Mouse (Mus musculus) liver, embryonic 15.5 days (tissue): ENCODE measurements around the gene Psmb8. TPM values are rescaled to one million over a fixed set of nuclear protein-coding genes. Genes with fewer than 3 reads are reported as not detected.

Source experiments
- ATAC-seq: fragments of 200-750 bp; cut with Nextera tagmentation; 2 replicates; pipeline ENCODE4 v1.8.0; 2017; ENCODE audit warnings: moderate number of reproducible peaks, mild to moderate bottlenecking, moderate library complexity; ENCODE audit not compliant: insufficient read depth
- H3K27ac ChIP-seq: fragments of 300-500 bp; sonication (generic); replicated peaks from 2 replicates; pipeline ENCODE4 v1.5.1; 2015; ENCODE audit warnings: mild to moderate bottlenecking, inconsistent platforms
- H3K27me3 ChIP-seq: fragments of 300-500 bp; sonication (generic); 2 replicates; pipeline ENCODE4 v1.6.1; 2015; ENCODE audit warnings: mild to moderate bottlenecking, inconsistent platforms
- H3K36me3 ChIP-seq: fragments of 300-500 bp; sonication (generic); replicated peaks from 2 replicates; pipeline ENCODE4 v1.6.1; 2015; ENCODE audit warnings: moderate library complexity, mild to moderate bottlenecking, inconsistent platforms
- H3K4me1 ChIP-seq: fragments of 300-500 bp; sonication (generic); replicated peaks from 2 replicates; pipeline ENCODE4 v1.6.1; 2015; ENCODE audit warnings: inconsistent platforms
- H3K4me2 ChIP-seq: fragments of 300-500 bp; sonication (generic); 2 replicates; pipeline ENCODE4 v1.6.1; 2015; ENCODE audit warnings: moderate library complexity, mild to moderate bottlenecking, inconsistent platforms
- H3K4me3 ChIP-seq: fragments of 300-500 bp; sonication (generic); replicated peaks from 2 replicates; pipeline ENCODE4 v1.5.1; 2015; ENCODE audit warnings: mild to moderate bottlenecking, inconsistent platforms
- H3K9ac ChIP-seq: fragments of 300-500 bp; sonication (generic); 2 replicates; pipeline ENCODE4 v1.6.1; 2015; ENCODE audit warnings: moderate library complexity, mild to moderate bottlenecking, inconsistent platforms
- H3K9me3 ChIP-seq: fragments of 300-500 bp; sonication (generic); replicated peaks from 2 replicates; pipeline ENCODE4 v1.6.1; 2016; ENCODE audit warnings: inconsistent platforms
- WGBS: fragments of 180-500 bp; shearing (Covaris S2); methylation state at CpG from one replicate; pipeline ENCODE4 v1.1.7; 2015; ENCODE audit warnings: mixed read lengths; ENCODE audit not compliant: insufficient replicate concordance; 5-methylcytosine and 5-hydroxymethylcytosine counted together
- polyA plus RNA-seq: library from polyadenylated mRNA; unstranded; fragments of >200 nt; fragmentation: Nextera tagmentation; extraction: Ambion mirVana; gene quantifications from 2 replicates; pipeline ENCODE4 v1.2.1, GENCODE M21; 2015

Gene Psmb8
- polyA plus RNA-seq, 1 experiment from 2014 or later: 22.8 TPM

DNA sequence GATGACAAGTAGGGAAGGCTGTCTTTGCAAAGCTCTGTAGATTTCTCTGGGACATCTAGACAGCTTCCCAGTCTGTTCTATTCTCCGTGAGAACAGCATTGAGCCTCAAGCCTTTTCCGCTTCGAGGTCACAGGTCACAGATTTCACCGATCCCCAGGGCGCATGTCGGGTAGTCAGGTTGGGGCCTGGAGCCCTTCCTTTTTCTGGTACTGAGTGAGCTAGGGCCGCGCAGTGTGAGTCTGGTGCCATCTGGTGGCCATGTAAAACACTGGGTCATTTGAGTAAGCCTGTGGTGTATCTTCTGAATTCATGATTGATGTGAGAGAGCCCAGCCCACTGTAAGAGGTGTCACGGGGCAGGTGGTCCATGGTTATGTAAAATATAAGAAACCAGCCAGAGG is 37.4 kb downstream of the Psmb8 start:
- H3K4me2 ChIP-seq: no peak overlapping the region
- no peak overlapping the region for H3K9ac ChIP-seq
- WGBS: 14% methylated on average over 9 of the region's 9 CpGs
- ATAC-seq: 0 out of 2 replicates have a peak, but pooled peaks have one; percentile 25
- H3K27ac ChIP-seq: no peak overlapping the region
- H3K4me1 ChIP-seq: 0 out of 2 replicates have a peak, but pooled peaks cover 3% of the 10 kb centered on the region
- peaks cover 3% of the 10 kb centered on the region; the same call in 1 of the 2 replicates for H3K27me3 ChIP-seq
- no peak overlapping the region for H3K4me3 ChIP-seq
- H3K9me3 ChIP-seq: no peaks in the 10 kb centered on the region
- no peaks in the 10 kb centered on the region for H3K36me3 ChIP-seq

DNA sequence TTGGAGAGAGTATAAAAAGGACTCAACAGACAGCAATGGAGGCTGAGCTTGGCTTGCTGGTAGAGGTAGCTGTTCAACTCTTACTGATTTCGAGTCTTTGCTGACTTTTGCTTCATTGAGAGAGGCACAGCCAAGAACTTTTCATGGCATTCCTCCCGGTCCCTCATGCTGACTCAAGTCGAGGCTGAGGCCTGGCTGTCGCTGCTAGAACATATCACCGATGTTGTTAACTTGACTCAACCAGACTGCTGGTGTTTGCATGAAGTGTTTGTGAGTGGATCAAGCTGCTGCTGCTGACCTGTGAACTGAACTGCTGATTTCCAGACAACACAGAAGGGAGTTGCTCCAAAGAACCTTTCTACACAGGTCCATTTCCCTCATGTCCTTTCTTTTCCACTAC is 39.2 kb downstream of the Psmb8 start:
- 62% methylated on average over 5 of the region's 5 CpGs for WGBS
- H3K36me3 ChIP-seq: no peaks in the 10 kb centered on the region
- H3K4me1 ChIP-seq: 0 out of 2 replicates have a peak, but pooled peaks cover 3% of the 10 kb centered on the region
- H3K9ac ChIP-seq: no peak overlapping the region
- no peak overlapping the region for H3K4me3 ChIP-seq
- H3K27me3 ChIP-seq: peaks cover 3% of the 10 kb centered on the region; the same call in 1 of the 2 replicates
- no peak overlapping the region for H3K27ac ChIP-seq
- no peaks in the 10 kb centered on the region for H3K9me3 ChIP-seq
- no peak for ATAC-seq
- H3K4me2 ChIP-seq: no peak overlapping the region

DNA sequence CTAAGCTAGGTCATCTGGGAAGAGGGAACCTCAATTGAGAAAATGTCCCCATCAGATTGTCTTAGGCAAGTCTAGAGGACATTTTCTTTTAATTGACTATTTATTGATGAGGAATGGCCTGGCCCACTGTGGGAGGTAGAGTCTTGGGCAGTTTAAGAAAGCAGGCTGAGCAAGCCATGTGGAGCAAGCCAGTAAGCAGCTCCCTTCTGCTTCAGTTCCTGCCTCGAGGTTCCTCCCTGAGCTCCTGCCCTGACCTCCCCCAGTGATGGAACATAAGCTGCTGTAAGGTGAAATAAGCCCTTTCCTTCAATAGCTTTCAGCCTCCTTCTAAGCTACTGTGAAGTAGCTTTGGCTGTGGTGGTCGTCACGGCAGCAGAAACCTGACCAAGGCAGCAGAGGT is 40.2 kb downstream of the Psmb8 start:
- Histone ChIP-seq H3K36me3 (no peaks in the 10 kb centered on the region), H3K4me2 (no peak overlapping the region), H3K9ac (no peak overlapping the region), H3K4me3 (no peak overlapping the region), H3K27me3 (peaks cover 3% of the 10 kb centered on the region; the same call in 1 of the 2 replicates), H3K4me1 (0 out of 2 replicates have a peak, but pooled peaks cover 3% of the 10 kb centered on the region), H3K9me3 (no peaks in the 10 kb centered on the region), H3K27ac (no peak overlapping the region)
- WGBS: 52% methylated on average over 3 of the region's 3 CpGs
- no peak for ATAC-seq

DNA sequence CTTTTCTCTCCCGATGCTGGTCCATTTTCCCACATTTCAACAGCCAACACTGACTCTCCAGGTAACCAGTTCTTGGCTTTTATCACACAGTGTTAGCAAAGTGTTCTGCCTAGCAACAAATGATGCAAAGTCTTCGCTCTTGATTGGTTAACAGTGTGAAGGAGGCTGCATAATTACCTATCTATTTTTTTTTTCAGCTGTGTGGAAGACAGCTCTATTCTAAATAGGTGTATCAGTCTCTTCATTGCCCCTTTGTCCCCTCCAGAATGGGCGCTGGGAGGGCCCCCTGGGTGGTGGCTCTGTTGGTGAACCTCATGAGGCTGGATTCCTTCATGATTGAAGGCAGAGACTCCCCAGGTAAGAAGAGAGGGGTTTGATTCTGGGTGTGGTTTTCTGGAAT is 41.2 kb downstream of the Psmb8 start, which contains the start of gene H2-Ob:
Gene H2-Ob (plus strand): TSS at position 198 of the 400 bp plus-strand sequence.
- Histone ChIP-seq H3K9ac (no peak within 1 kb of the TSS), H3K36me3 (no peaks in the 10 kb centered on the region), H3K9me3 (no peaks in the 10 kb centered on the region), H3K4me2 (peak within 1 kb of the TSS; percentile 39), H3K27ac (peak within 1 kb of the TSS; percentile 48), H3K27me3 (peaks cover 3% of the 10 kb centered on the region; the same call in 1 of the 2 replicates), H3K4me1 (0 out of 2 replicates have a peak, but pooled peaks cover 3% of the 10 kb centered on the region), H3K4me3 (no peak within 1 kb of the TSS)
- WGBS: 37% methylated on average over 3 of the region's 3 CpGs
- ATAC-seq: no peak

- no peak overlapping the region for H3K4me3 ChIP-seq
- H3K9me3 ChIP-seq: no peaks in the 10 kb centered on the region
- peak overlapping the region; percentile 39 for H3K4me2 ChIP-seq
- no peak overlapping the region for H3K9ac ChIP-seq
- peaks cover 7% of the 10 kb centered on the region; the same call in 1 of the 2 replicates for H3K27me3 ChIP-seq
- no peaks in the 10 kb centered on the region for H3K36me3 ChIP-seq
- ATAC-seq: no peak
- H3K4me1 ChIP-seq: 0 out of 2 replicates have a peak, but pooled peaks cover 3% of the 10 kb centered on the region
- WGBS: 7% methylated on average over 10 of the region's 10 CpGs
- peak overlapping the region; percentile 48 for H3K27ac ChIP-seq
Measured at GRCm38 (mm10) chr17:34239601-34240041, 42.1 kb downstream of the Psmb8 start.

- no peaks in the 10 kb centered on the region for H3K36me3 ChIP-seq
- H3K27me3 ChIP-seq: peaks cover 7% of the 10 kb centered on the region; the same call in 1 of the 2 replicates
- no peak overlapping the region for H3K4me3 ChIP-seq
- WGBS: 30% methylated on average over 3 of the region's 3 CpGs
- no peak overlapping the region for H3K4me2 ChIP-seq
- ATAC-seq: no peak
- 0 out of 2 replicates have a peak, but pooled peaks cover 3% of the 10 kb centered on the region for H3K4me1 ChIP-seq
- no peak overlapping the region for H3K27ac ChIP-seq
- no peak overlapping the region for H3K9ac ChIP-seq
- H3K9me3 ChIP-seq: no peaks in the 10 kb centered on the region
Measured at GRCm38 (mm10) chr17:34240366-34240765, 42.8 kb downstream of the Psmb8 start.

DNA sequence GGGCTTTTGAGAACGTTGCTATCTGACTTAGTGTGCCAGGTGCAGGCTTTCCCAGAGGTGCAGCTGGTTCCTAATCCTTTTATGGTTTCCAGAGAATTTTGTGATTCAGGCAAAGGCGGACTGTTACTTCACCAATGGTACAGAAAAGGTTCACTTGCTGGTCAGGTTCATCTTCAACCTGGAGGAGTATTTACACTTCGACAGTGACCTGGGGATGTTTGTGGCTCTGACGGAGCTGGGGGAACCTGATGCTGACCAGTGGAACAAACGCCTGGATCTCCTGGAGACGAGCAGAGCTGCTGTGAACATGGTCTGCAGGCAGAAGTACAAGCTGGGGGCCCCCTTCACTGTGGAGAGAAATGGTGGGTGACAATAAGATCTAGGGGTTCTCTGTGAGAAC is 43.4 kb downstream of the Psmb8 start:
- Histone ChIP-seq H3K27ac (no peak overlapping the region), H3K9ac (no peak overlapping the region), H3K27me3 (peaks cover 7% of the 10 kb centered on the region; the same call in 1 of the 2 replicates), H3K36me3 (no peaks in the 10 kb centered on the region), H3K4me3 (no peak overlapping the region), H3K4me2 (no peak overlapping the region), H3K4me1 (0 out of 2 replicates have a peak, but pooled peaks cover 3% of the 10 kb centered on the region), H3K9me3 (no peaks in the 10 kb centered on the region)
- ATAC-seq: no peak
- WGBS: 54% methylated on average over 6 of the region's 6 CpGs

GRCm38 (mm10) chr17:34244656-34245055 is 47.1 kb downstream of the Psmb8 start:
- H3K9me3 ChIP-seq: no peaks in the 10 kb centered on the region
- no peak overlapping the region for H3K4me3 ChIP-seq
- no peak overlapping the region for H3K9ac ChIP-seq
- no peaks in the 10 kb centered on the region for H3K4me1 ChIP-seq
- 70% methylated on average over 4 of the region's 4 CpGs for WGBS
- no peak for ATAC-seq
- H3K36me3 ChIP-seq: no peaks in the 10 kb centered on the region
- H3K4me2 ChIP-seq: no peak overlapping the region
- 0 out of 2 replicates have a peak, but pooled peaks cover 4% of the 10 kb centered on the region for H3K27me3 ChIP-seq
- H3K27ac ChIP-seq: no peak overlapping the region

DNA sequence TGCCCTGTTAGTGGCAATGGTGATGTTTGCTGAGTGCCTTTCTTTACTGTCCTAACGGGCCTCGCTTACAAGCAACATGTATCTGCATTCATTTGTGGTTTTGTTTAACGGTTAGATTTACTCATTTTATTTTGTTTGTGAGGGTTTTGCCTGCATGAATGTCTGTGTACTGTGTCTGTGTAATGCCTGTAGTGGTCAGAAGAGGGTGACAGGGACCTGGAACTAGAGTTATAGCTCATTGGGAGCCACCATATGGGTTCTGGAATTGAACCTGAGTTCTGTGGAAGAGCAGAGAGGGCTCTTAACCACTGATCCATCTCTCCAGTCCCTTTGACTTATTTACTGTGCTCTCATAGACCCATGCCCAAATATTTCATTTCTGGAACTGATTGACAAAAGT is 49.5 kb downstream of the Psmb8 start:
- Histone ChIP-seq H3K36me3 (no peaks in the 10 kb centered on the region), H3K4me1 (no peaks in the 10 kb centered on the region), H3K4me2 (no peak overlapping the region), H3K9me3 (no peaks in the 10 kb centered on the region), H3K9ac (no peak overlapping the region), H3K4me3 (no peak overlapping the region), H3K27ac (no peak overlapping the region), H3K27me3 (0 out of 2 replicates have a peak, but pooled peaks cover 4% of the 10 kb centered on the region)
- no peak for ATAC-seq
- WGBS: 52% methylated on average over 3 of the region's 3 CpGs

DNA sequence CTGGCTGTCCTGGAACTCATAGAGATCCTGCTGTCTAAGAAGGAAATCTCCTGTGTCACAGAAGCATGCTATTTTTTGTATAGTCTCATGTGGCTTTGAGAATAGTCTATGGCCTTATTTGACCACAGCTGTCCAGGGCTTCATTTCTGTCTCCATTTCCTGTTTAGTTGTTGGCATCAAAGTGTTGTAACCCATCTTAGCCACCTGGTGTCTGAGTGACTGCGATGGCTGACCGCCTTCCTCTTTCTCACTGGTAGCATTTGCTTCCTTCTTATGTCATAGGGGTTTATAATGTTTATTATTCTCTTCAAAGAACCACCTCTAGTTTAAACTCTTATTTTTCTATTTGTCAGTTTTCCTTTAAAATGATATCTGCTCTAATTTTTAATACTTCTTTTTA is 51.2 kb downstream of the Psmb8 start:
- Histone ChIP-seq H3K9ac (no peak overlapping the region), H3K4me2 (no peak overlapping the region), H3K9me3 (no peaks in the 10 kb centered on the region), H3K36me3 (no peaks in the 10 kb centered on the region), H3K27ac (no peak overlapping the region), H3K4me3 (no peak overlapping the region), H3K27me3 (0 out of 2 replicates have a peak, but pooled peaks cover 4% of the 10 kb centered on the region), H3K4me1 (no peaks in the 10 kb centered on the region)
- 36% methylated on average over 2 of the region's 2 CpGs for WGBS
- ATAC-seq: no peak

- Histone ChIP-seq H3K27me3 (0 out of 2 replicates have a peak, but pooled peaks cover 4% of the 10 kb centered on the region), H3K36me3 (no peaks in the 10 kb centered on the region), H3K9ac (no peak overlapping the region), H3K27ac (no peak overlapping the region), H3K9me3 (no peaks in the 10 kb centered on the region), H3K4me1 (no peaks in the 10 kb centered on the region), H3K4me2 (no peak overlapping the region), H3K4me3 (no peak overlapping the region)
- no peak for ATAC-seq
- WGBS: 26% methylated on average over 3 of the region's 3 CpGs
Measured at GRCm38 (mm10) chr17:34249361-34249760, 51.8 kb downstream of the Psmb8 start.
